Mouse (Mus musculus) skeletal muscle tissue, postnatal 0 days (tissue): ENCODE results near the gene Eif4g1. TPM values are rescaled to one million over a fixed set of nuclear protein-coding genes. Genes with fewer than 3 reads are reported as not detected.

ENCODE experiments used
- polyA plus RNA-seq: library from polyadenylated mRNA; unstranded; fragments of >200 nt; fragmentation: Nextera tagmentation; extraction: Ambion mirVana; gene quantifications from 2 replicates; pipeline ENCODE4 v1.2.1, GENCODE M21; 2015

Gene Eif4g1
- polyA plus RNA-seq: 87.6 and 96.4 TPM in 2 replicates

DNA sequence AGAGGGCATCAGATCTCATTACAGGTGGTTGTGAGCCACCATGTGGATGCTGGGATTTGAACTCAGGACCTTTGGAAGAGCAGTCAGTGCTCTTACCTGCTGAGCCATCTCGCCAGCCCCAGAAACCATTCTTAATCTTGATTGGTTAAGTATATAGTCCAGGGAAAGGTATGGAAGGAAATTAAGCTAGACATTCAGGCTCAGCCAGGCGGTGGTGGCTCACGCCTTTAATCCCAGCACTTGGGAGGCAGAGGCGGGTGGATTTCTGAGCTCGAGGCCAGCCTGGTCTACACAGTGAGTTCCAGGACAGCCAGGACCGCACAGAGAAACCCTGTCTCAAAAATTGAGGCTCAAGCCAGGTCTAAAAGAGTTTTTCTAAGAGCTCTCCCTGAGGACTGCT is at the start of gene Eif4g1:
Gene Eif4g1 (plus strand): TSS at position 301 of the 400 bp plus-strand sequence.

DNA sequence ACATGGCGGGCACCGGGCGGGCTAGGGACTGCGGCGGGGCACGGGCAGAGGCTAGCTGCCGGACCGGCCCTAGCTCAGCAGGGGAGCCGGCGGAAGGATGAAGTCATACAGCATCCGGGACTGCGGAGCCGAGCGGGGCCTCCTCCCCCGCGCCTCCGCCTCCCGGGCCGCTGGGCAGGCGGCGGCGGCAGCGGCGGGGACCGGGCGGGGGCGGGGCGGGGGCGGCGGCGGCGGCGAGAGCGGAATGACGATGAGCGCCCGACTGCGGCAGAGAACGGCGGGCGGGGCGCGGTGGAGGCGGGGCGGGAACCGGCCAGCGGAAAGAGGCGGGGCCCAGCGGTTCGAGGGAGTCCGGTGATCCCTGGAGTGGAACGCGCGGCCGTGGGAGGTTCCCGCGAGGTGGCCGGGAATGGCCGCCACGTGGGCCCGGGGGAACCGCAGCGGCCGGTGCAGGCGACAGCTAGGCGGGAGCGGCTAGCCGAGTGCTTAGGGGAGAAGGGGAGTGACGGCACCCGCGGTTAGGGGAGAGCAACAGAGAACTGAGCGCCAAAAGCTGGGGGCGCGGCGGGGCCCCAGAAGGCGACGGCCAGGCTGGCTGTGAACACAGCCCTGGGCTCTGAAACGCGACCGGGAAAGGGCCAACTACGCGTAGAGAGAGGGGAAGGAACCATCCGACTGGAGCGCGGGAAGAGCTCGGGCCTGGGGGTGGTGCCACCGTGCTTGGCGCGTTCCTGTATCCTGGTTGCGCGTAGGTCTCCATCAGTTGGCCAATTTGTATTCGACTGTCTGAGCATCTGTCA is 46.7 kb upstream of the Eif4g1 start, which contains the start of gene Camk2n2:
Gene Camk2n2 (minus strand): TSS at position 97 of the 800 bp plus-strand sequence.

DNA sequence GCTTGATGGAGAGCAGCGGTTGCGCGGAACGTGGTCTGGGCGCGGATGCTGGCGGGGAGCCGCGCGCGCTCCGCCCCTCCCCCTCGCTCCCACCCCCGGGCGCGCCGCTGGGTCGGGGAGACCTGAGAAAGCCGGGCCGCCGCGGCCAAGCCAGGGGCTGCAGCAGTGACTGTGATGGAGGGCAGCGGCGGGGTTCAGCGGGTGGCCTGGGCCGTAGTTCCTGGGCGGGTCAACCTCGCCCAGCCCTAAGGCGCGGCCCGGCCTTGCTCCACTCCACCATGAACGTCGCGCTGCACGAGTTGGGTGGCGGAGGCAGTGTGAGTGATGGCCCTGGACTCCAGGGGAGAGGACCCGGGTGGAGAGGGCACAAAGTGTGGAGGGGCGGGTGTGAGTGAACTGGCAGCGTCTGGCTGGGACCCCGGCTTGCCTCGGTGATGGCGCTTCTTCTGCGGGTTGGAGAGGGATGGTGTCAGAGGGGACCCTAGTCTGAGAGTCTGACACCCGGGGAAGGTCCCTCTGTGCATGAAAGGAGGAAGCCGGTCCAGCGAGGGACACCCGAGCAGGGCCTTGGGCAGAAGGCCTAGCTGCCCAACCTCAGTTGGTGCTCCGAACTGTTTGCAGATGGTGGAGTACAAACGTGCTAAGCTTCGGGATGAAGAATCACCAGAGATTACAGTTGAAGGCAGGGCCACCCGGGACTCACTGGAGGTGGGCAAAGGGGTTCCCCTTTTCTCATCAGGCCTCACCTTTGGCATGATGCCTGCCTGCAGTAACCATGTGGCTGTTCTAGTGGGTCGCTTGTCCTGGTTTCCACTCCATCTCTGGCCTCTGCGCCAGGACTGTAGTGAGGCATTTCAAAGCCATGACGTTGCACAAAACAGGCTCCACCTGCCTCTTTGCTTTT is 38.1 kb upstream of the Eif4g1 start, which contains the start of gene Ece2:
Gene Ece2 (plus strand): TSS at position 98 of the 904 bp plus-strand sequence.

DNA sequence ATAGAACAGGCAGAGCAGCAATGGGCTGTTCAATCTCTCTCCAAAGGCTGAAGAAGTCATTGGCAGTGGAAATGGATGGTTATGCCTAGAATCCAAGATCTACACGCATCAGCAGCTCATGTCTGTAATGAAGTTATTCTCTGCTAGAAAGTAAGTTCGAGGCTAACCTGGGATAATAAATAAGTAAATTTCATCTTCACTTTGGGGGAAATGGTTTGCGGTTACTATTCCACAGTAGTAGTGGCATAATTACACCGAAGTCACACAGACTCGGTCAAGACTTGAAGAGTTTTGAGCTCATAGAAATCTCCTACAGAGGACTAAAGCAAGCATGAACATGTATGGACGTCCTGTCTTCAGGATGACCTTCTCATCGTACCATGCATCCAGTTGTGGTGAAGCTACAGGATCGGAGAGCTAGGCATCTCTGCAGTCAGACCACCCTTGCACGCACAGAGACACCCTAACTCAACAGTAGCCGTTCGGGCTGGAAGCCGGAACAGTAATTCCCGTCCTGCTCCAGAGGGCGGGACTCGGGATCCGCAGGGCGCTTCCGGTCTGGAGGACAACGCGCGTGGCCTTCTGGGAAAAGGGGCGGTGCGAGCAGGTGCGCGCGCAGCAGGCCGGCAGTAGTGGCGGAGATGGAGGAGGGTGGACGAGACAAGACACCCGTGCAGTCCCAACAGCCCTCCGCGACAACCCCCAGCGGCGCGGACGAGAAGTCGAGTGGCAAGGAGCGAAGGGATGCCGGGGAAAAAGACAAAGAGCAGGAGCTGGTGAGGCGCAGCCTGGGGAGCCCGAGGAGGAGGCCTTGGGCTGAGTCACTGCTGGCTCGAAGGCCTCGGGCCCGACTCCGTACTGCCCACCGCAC is 16.8 kb upstream of the Eif4g1 start, which contains the start of gene Psmd2:
Gene Psmd2 (plus strand): TSS at position 577 of the 871 bp plus-strand sequence.

DNA sequence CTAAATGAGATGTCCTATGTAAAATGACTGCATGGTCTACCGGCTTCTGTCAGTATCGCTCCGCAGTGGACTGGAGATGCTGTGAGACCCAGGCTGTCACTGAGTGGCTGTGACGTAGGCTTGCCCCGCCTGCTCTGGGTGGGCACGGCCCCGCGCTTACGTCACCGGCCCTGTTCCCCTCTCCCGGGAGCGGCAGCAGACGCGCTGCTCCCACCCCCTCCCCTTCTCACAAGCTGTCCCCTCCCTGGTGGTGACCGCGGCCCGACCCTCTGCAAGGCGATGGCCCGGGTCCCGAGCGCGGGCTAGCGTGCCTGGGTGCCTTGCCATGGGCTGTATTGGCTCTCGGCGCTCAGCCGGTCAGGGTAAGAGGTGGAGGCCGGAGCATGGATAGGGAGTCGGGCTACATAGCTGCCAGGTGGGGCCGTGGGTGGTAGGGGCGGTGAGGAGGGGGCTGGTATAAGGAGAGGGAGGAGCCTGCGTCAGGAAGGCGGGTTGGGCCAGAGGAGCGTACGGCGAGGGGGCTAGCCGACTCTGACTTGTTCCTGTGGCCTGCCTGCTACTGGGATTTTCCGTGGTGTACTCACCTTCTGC is 25.1 kb downstream of the Eif4g1 start, which contains the start of gene Fam131a:
Gene Fam131a (plus strand): TSS at position 131 of the 591 bp plus-strand sequence.

GRCm38 (mm10) chr16:20717181-20717977 is 49.3 kb downstream of the Eif4g1 start, which contains the start of the genes Polr2h and Clcn2:
Gene Polr2h, plus strand, starts transcription at chr16:20717665.
Gene Clcn2, minus strand, starts transcription at chr16:20717746.

GRCm38 (mm10) chr16:20732925-20733730 is 65.0 kb downstream of the Eif4g1 start, which contains the start of gene Chrd:
Gene Chrd, plus strand, starts transcription at chr16:20733127.

GRCm38 (mm10) chr16:20733731-20734730 is 65.9 kb downstream of the Eif4g1 start, which contains the start of gene Thpo:
Gene Thpo, minus strand, starts transcription at chr16:20734511.

Other genes with a start within 250 kb of the Eif4g1 start
- 28.1 and 28.5 TPM in 2 replicates for gene Abcc5, start 241.9 kb upstream of the Eif4g1 start, polyA plus RNA-seq
- 53.9 and 55.8 TPM in 2 replicates for gene Eif2b5, start 169.5 kb upstream of the Eif4g1 start, polyA plus RNA-seq
- gene Dvl3, start 151.3 kb upstream of the Eif4g1 start, polyA plus RNA-seq: 12.8 and 13.1 TPM in 2 replicates
- 301 and 348 TPM in 2 replicates for gene Ap2m1, start 132.8 kb upstream of the Eif4g1 start, polyA plus RNA-seq
- gene Abcf3, start 119.7 kb upstream of the Eif4g1 start, polyA plus RNA-seq: 48.5 and 53.1 TPM in 2 replicates
- 0.16 and 0.21 TPM in 2 replicates for gene Vwa5b2, start 78.8 kb upstream of the Eif4g1 start, polyA plus RNA-seq
- gene Eef1akmt4, start 56.7 kb upstream of the Eif4g1 start, polyA plus RNA-seq: 13.6 and 14.7 TPM in 2 replicates
- not detected in 2 replicates for gene Gm49333, start 56.7 kb upstream of the Eif4g1 start, polyA plus RNA-seq
- gene Alg3, start 56.6 kb upstream of the Eif4g1 start, polyA plus RNA-seq: 14.1 and 15.4 TPM in 2 replicates
- 0.26 and 0.69 TPM in 2 replicates for gene Camk2n2, start 47.0 kb upstream of the Eif4g1 start, polyA plus RNA-seq
- gene Ece2, start 38.5 kb upstream of the Eif4g1 start, polyA plus RNA-seq: 0.35 and 0.40 TPM in 2 replicates
- 177 and 191 TPM in 2 replicates for gene Psmd2, start 16.7 kb upstream of the Eif4g1 start, polyA plus RNA-seq
- 49.8 and 52.6 TPM in 2 replicates for gene Fam131a, start 24.9 kb downstream of the Eif4g1 start, polyA plus RNA-seq
- 42.0 and 46.2 TPM in 2 replicates for gene Polr2h, start 49.4 kb downstream of the Eif4g1 start, polyA plus RNA-seq
- gene Clcn2, start 49.4 kb downstream of the Eif4g1 start, polyA plus RNA-seq: 2.1 and 2.7 TPM in 2 replicates
- 4.6 and 5.1 TPM in 2 replicates for gene Chrd, start 64.8 kb downstream of the Eif4g1 start, polyA plus RNA-seq
- gene Thpo, start 66.2 kb downstream of the Eif4g1 start, polyA plus RNA-seq: 0.77 and 0.82 TPM in 2 replicates